Mouse (Mus musculus) embryo, embryonic 11.5 days (tissue): Measurements from ENCODE around the gene Ap3b1.

Experiments
- DNase-seq: peaks from one replicate; pipeline ENCODE4 v3.0.0-alpha.2; 2012; ENCODE audit warnings: low read depth, low spot score

The Ap3b1 gene

DNA sequence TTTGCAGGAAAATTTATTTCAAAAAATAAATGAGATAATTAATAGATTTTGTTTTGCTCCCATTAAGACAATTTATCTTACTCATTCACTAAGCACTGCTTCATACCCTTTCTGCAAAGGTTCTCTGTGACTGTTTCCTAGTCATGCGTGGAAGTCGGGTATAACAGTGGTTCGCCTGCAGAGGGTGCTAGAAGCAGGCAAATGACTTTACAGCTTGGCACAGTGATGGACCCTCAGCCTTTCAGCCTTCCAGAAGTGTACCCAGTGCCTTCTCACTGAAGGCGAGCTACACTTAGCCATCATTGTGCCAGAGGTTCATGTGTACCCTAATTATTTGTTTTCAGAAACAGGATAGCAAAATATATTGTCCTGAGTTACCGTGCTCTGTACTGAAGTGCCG, 92.5 kb downstream of the Ap3b1 start:
- peak; percentile 26 for DNase-seq

- DNase-seq = no peak
Observed at GRCm38 (mm10) chr13:94454131-94454530, 95.4 kb downstream of the Ap3b1 start.

- no peak for DNase-seq
Observed at GRCm38 (mm10) chr13:94459143-94459542, 100.4 kb downstream of the Ap3b1 start.

DNA sequence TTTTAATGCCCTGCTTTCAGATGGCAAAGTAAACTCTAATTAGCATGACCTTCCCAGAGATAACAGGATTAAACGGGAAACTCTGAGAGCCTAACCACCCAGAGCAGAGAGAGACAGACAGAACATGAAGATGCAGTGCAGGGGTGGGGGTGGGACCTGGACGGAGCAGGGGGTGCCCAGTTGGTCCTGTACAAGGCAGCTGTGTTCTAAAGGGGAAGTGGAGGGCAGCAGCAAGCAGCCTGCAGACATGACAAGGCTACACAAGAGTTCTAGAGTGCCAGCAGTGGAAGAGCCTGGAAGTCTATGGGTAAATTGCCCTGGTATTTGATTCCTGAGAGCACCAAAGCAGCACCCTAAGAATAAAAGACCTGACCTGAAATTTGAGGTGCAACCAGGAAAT, 105.5 kb downstream of the Ap3b1 start:
- no peak for DNase-seq

GRCm38 (mm10) chr13:94468551-94468950, 109.8 kb downstream of the Ap3b1 start:
- no peak for DNase-seq

GRCm38 (mm10) chr13:94471009-94471672, 112.4 kb downstream of the Ap3b1 start:
- DNase-seq = no peak

DNA sequence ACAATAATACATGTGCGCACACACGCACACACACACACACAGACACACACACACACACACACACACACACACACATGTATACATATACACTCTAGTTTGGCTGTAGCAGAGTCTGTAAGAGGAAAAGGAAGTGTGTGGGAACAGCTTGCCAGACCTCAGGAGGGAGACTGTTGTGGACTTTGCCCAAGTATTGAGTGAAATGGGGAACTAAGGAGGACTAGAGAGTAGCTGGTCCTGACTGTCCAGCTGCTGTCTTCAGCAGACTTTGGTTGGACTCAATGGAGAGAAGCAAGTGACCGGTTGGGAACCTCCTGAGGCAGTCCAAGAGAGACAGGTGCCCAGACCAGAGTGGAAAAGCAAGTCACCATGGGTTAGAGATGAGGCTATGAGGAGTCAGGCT, 117.4 kb downstream of the Ap3b1 start:
- no peak for DNase-seq

GRCm38 (mm10) chr13:94480256-94480655, 121.5 kb downstream of the Ap3b1 start:
- no peak for DNase-seq

- no peak for DNase-seq
Observed at GRCm38 (mm10) chr13:94490684-94491083, 131.9 kb downstream of the Ap3b1 start.

- DNase-seq = no peak
Observed at GRCm38 (mm10) chr13:94491159-94491558, 132.4 kb downstream of the Ap3b1 start.

GRCm38 (mm10) chr13:94497521-94497920, 138.8 kb downstream of the Ap3b1 start:
- DNase-seq = no peak

- no peak for DNase-seq
Observed at GRCm38 (mm10) chr13:94506411-94506810, 147.7 kb downstream of the Ap3b1 start.

- DNase-seq = no peak
Observed at GRCm38 (mm10) chr13:94508344-94508743, 149.6 kb downstream of the Ap3b1 start.

DNA sequence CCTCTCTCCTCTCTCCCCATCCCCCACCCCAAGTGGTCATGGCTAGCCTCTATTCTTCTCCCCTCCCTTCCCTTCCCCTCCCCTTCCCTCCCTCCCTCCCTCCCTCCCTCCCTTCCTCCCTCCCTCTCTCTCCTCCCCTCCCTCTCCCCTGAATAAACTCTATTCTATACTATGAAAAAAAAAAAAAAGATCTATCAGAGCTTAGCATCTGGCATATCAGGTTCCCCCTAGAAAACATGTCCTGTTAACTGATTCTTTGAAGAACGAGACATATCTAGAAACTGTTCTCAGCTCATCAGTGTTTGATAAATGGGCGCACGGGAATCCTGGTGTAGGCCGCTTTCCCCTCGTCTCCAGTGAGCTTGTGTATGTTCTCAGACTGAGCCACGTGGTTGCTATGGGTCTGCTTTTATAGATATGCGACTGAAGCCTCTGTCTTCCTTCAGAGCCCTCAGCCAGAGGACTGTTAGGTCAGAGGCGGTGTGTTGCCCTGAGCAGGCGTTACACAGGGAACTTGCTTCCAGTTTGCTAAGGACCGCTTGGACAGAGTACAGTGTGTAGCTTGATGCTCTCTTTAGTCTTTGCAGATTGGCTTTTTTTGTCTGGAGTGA, 154.5 kb downstream of the Ap3b1 start:
- DNase-seq = no peak

DNA sequence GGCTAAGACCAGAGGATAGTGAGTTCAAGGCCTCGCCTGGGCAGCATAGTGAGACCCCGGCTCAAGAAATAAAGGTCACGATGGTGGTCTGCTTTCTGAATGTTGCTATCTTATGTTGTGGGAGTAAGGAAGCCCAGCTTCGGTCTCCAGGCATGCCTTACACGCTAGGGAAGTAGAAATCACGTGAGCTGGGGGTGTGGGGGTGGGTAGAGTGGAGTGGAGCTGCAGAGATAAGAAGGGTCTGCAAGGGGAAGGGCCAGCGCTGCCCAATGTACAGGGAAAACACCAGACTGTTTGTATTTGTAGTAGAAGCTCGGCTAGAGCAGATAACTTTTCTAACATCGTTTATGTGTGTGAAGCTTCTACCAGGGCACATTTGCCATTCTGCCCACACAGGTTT, 155.1 kb downstream of the Ap3b1 start:
- no peak for DNase-seq

DNA sequence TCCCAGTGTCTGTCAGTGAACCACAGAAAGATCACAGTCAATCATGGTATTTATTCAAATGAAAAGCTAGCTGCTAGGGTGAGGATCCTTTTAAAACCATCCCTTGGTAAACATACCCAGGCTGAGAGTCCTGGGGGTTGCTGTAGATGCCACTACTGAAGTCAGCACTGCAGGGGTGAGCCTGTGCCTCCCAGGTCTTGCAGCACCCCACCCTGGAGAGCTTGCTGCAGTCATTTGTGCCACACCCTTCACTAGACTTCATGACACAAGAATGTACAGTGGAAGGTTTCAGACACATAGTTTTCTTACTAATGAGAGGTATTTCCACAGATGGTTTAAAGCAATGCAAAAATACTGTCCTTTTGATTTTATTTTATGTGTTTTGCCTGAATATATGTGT, 156.2 kb downstream of the Ap3b1 start:
- no peak for DNase-seq

DNA sequence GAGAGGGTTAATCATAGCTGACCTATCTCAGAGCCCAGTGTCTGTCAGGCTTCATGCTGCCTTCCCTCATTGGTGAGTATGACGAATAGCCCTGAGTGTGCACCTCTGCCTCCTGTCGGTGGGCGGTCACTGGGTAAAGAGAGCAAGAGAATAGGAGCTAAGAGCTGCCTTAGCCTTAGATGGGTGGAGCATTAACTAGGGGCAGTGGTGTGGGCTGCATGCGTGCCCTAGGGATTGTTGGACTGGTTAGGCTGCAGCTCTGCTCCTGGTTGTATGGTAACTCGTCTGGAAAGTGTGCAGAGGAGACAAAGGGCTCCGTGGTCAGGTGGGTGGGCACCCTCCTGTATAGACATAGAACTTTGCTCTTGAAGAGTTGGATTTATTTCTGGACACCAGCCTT, 157.8 kb downstream of the Ap3b1 start:
- DNase-seq = no peak

GRCm38 (mm10) chr13:94518176-94518575, 159.4 kb downstream of the Ap3b1 start:
- no peak for DNase-seq

DNA sequence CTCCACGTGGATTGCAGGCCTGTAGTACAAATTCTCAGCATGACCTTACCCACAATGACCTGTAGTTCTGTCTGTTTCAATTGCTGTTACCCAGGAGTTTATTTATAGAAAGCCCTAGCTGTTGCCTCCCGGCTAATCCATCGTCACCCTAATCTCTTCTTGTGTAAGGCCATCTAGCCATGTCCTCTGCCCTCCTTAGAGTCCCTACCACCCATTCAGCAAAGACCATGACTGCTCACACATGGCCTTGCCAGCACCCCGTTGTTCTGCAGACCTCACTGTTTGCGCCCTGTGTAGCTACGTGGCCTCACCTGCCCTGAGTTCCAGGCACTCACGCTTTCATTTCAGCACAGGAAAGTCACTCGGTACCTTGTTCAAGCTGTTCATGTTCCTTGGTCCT, 160.5 kb downstream of the Ap3b1 start:
- DNase-seq = no peak

DNA sequence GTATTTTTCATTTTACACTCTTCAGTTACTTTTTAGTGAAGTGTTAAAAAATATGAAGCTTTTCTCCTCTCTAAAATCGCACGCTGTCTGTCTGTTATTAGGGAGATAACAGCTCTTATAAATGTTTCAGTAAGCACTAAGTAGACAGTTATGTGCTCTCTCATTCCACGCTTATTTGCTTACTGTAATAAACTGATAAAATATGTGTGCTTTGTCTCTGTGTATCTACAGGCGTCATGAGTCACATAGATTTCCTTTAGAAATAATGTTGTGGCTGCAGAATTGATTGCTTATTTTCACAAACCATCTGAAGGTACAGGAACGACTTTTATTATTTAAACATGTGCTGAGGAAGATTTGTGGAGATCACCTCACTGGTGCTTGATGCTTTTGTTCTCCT, 164.5 kb downstream of the Ap3b1 start:
- no peak for DNase-seq

DNA sequence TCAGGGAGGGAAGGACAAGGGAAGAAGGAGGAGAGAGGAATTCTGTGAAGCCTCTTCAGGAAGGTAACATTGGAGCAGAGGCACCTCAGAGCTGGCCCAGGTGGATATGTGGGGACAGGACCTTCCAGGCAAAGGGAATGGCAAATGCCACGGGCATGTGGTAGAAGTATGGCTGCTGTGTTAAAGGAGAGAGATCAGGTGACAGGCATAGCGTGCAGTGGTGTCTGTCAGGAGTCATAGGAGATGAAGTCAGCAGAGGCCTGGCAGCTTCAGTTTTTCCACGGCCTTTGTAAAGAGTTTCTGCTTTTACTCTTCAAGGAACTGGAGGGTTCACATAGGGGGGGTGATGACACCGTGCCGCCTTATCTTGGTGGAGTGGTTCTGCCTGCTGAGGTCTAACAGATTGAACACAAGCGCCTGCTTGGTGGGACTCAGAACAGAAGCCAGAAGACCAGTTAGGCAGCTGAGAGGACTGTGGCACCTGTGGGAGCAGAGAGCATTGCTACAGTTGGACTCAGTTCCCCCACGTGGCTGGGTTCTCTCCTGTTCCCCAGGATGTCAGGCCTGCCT, 166.0 kb downstream of the Ap3b1 start:
- no peak for DNase-seq

DNA sequence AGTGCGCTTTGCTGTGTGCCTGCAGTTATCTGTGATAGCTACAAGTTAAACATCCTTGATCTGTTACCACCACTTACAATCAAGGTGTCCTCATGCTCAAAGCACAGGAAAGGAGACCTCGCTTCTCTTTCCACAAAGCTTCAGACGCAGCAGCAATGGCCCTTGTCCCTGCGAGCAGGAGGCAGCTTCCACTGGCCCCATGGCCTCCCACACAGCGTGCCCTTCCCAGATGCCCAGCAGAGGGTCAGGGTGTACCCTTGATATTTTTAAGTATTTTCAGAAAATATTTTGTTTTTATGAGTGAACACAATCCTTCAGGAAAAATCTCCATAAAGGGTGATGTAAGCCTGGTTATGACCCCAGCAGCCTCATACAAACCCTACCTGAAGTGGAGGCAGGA, 170.4 kb downstream of the Ap3b1 start:
- DNase-seq = no peak

- DNase-seq = no peak
Observed at GRCm38 (mm10) chr13:94533516-94533915, 174.8 kb downstream of the Ap3b1 start.
